Mouse (Mus musculus) urinary bladder, postnatal 4 days (tissue): ENCODE data around the gene Ncan.
A peak's percentile ranks its signal among the peaks of the same experiment; 100 is the strongest.

Source experiments
- DNase-seq, 2 experiments: peaks; one replicate each; pipeline ENCODE4 v3.0.0; 2021 to 2022; ENCODE audit warnings: low spot score in 2 of 2

Gene Ncan

GRCm38 (mm10) chr8:70129309-70129952, 8.8 kb upstream of the Ncan start:
- no peak for DNase-seq

- DNase-seq = peak in 1 of 2 experiments; percentile 36
Observed at GRCm38 (mm10) chr8:70128435-70128834, 7.8 kb upstream of the Ncan start.

GRCm38 (mm10) chr8:70124992-70125391, 4.3 kb upstream of the Ncan start:
- DNase-seq = no peak

GRCm38 (mm10) chr8:70122863-70123262, 2.2 kb upstream of the Ncan start:
- DNase-seq = no peak

GRCm38 (mm10) chr8:70118726-70119700, 1.7 kb downstream of the Ncan start:
- no peak for DNase-seq

- DNase-seq = no peak
Observed at GRCm38 (mm10) chr8:70117611-70118010, 3.1 kb downstream of the Ncan start.

GRCm38 (mm10) chr8:70114892-70115291, 5.8 kb downstream of the Ncan start:
- no peak for DNase-seq

GRCm38 (mm10) chr8:70114488-70114887, 6.2 kb downstream of the Ncan start:
- DNase-seq = no peak

GRCm38 (mm10) chr8:70112401-70113016, 8.2 kb downstream of the Ncan start:
- DNase-seq = peak in 1 of 2 experiments; percentile 54

GRCm38 (mm10) chr8:70111192-70111795, 9.4 kb downstream of the Ncan start:
- DNase-seq = peak in 1 of 2 experiments; percentile 52

GRCm38 (mm10) chr8:70110451-70110850, 10.2 kb downstream of the Ncan start:
- no peak for DNase-seq

- DNase-seq = no peak
Observed at GRCm38 (mm10) chr8:70104922-70105321, 15.8 kb downstream of the Ncan start.

- no peak for DNase-seq
Observed at GRCm38 (mm10) chr8:70104506-70104905, 16.2 kb downstream of the Ncan start.

- no peak for DNase-seq
Observed at GRCm38 (mm10) chr8:70100241-70100640, 20.4 kb downstream of the Ncan start.

- no peak for DNase-seq
Observed at GRCm38 (mm10) chr8:70099276-70099675, 21.4 kb downstream of the Ncan start.

- no peak for DNase-seq
Observed at GRCm38 (mm10) chr8:70092786-70093185, 27.9 kb downstream of the Ncan start.

GRCm38 (mm10) chr8:70089296-70089960, 31.2 kb downstream of the Ncan start:
- no peak for DNase-seq

GRCm38 (mm10) chr8:70087836-70088650, 32.6 kb downstream of the Ncan start:
- no peak for DNase-seq

- no peak for DNase-seq
Observed at GRCm38 (mm10) chr8:70087237-70087636, 33.4 kb downstream of the Ncan start.

- no peak for DNase-seq
Observed at GRCm38 (mm10) chr8:70086151-70086550, 34.5 kb downstream of the Ncan start.
